Mouse (Mus musculus) brain, embryonic 14.5 days (tissue): ENCODE results near the gene Gm11444.

Source experiments
- CTCF ChIP-seq: fragments of 200-500 bp; IDR thresholded peaks from 2 replicates; pipeline ENCODE4 v1.5.1; 2012; ENCODE audit warnings: inconsistent platforms, mild to moderate bottlenecking, moderate library complexity, borderline replicate concordance; ENCODE audit not compliant: insufficient read depth, insufficient read length; ENCODE audit errors: extremely low read depth
- POLR2A ChIP-seq: fragments of 200-500 bp; IDR thresholded peaks from 2 replicates; pipeline ENCODE4 v1.6.1; 2012; ENCODE audit warnings: mild to moderate bottlenecking, inconsistent platforms, borderline replicate concordance; ENCODE audit not compliant: poor library complexity, insufficient read depth, insufficient read length, severe bottlenecking; ENCODE audit errors: extremely low read depth

- no peak for TF ChIP-seq CTCF
- no peak for TF ChIP-seq POLR2A
Observed at GRCm38 (mm10) chr11:85896335-85896985, 46.3 kb upstream of the Gm11444 start.
